Mouse (Mus musculus) activated CD4-positive, CD25-positive, alpha-beta regulatory T cell (primary cell): ENCODE data around the gene Qrich1. TPM values are rescaled to one million over a fixed set of nuclear protein-coding genes. Genes with fewer than 3 reads are reported as not detected.

ENCODE experiments used
- polyA plus RNA-seq, 2 experiments: library from polyadenylated mRNA; unstranded; fragments of 100-300 nt; shearing (Covaris generic); gene quantifications; one replicate each; pipeline ENCODE4 v1.2.1; 2017

Gene Qrich1
- polyA plus RNA-seq = 100 to 1,000 TPM; 142 TPM

GRCm38 (mm10) chr9:108516380-108517251 lies at the start of gene Qrich1:
Gene Qrich1 (plus strand): TSS chr9:108516806.

GRCm38 (mm10) chr9:108479721-108480351 lies 36.8 kb upstream of the Qrich1 start, which contains the start of gene Lamb2:
Gene Lamb2 (plus strand): TSS chr9:108479736.

GRCm38 (mm10) chr9:108490559-108491285 lies 25.9 kb upstream of the Qrich1 start, which contains the start of gene Usp19:
Gene Usp19 (plus strand): TSS chr9:108490602.

GRCm38 (mm10) chr9:108507619-108508434 lies 8.8 kb upstream of the Qrich1 start, which contains the start of gene Qars:
Gene Qars (plus strand): TSS chr9:108507706.

GRCm38 (mm10) chr9:108560227-108560841 lies 43.7 kb downstream of the Qrich1 start, which contains the start of gene Impdh2:
Gene Impdh2 (plus strand): TSS chr9:108560286.

GRCm38 (mm10) chr9:108566815-108567776 lies 50.5 kb downstream of the Qrich1 start, which contains the start of gene Ndufaf3:
Gene Ndufaf3 (minus strand): TSS chr9:108567434.

GRCm38 (mm10) chr9:108569381-108570206 lies 53.0 kb downstream of the Qrich1 start, which contains the start of gene Dalrd3:
Gene Dalrd3 (plus strand): TSS chr9:108569886.

GRCm38 (mm10) chr9:108578545-108579343 lies 62.1 kb downstream of the Qrich1 start, which contains the start of gene Wdr6:
Gene Wdr6 (minus strand): TSS chr9:108578739.

GRCm38 (mm10) chr9:108596998-108597764 lies 80.6 kb downstream of the Qrich1 start, which contains the start of gene P4htm:
Gene P4htm (minus strand): TSS chr9:108597667.

Other genes with a start within 250 kb of the Qrich1 start
- gene Nicn1, start 226.4 kb upstream of the Qrich1 start, polyA plus RNA-seq = 1 to 10 TPM; 1.2 to 1.6 TPM
- under 1 TPM; 0.11 to 0.28 TPM for gene Amt, start 220.0 kb upstream of the Qrich1 start, polyA plus RNA-seq
- gene Rhoa, start 210.7 kb upstream of the Qrich1 start, polyA plus RNA-seq = 100 to 1,000 TPM; 398 to 425 TPM
- gene Tcta, start 210.6 kb upstream of the Qrich1 start, polyA plus RNA-seq = 10 to 100 TPM; 11.1 to 20.6 TPM
- 100 to 1,000 TPM; 592 to 659 TPM for gene Gpx1, start 177.9 kb upstream of the Qrich1 start, polyA plus RNA-seq
- 100 to 1,000 TPM; 119 to 134 TPM for gene Usp4, start 169.0 kb upstream of the Qrich1 start, polyA plus RNA-seq
- under 1 TPM; 0.59 to 0.82 TPM for gene 1700102P08Rik, start 124.0 kb upstream of the Qrich1 start, polyA plus RNA-seq
- gene Ccdc36, start 88.3 kb upstream of the Qrich1 start, polyA plus RNA-seq = under 1 TPM in 1 of 2 experiments, not detected in 1; 0.14 TPM
- not detected for gene BC048562, start 80.3 kb upstream of the Qrich1 start, polyA plus RNA-seq
- 10 to 100 TPM; 35.6 to 46.5 TPM for gene Ccdc71, start 56.3 kb upstream of the Qrich1 start, polyA plus RNA-seq
- gene Klhdc8b, start 55.2 kb upstream of the Qrich1 start, polyA plus RNA-seq = 1 to 10 TPM; 6.5 to 9.8 TPM
- under 1 TPM; 0.12 to 0.41 TPM for gene Lamb2, start 37.1 kb upstream of the Qrich1 start, polyA plus RNA-seq
- gene Usp19, start 26.2 kb upstream of the Qrich1 start, polyA plus RNA-seq = 100 to 1,000 TPM in 1 of 2 experiments, 10 to 100 TPM in 1; 63.7 to 115 TPM
- gene Qars, start 9.1 kb upstream of the Qrich1 start, polyA plus RNA-seq = 100 to 1,000 TPM; 105 to 107 TPM
- 100 to 1,000 TPM in 1 of 2 experiments, 10 to 100 TPM in 1; 75.1 to 125 TPM for gene Impdh2, start 43.5 kb downstream of the Qrich1 start, polyA plus RNA-seq
- gene Ndufaf3, start 50.6 kb downstream of the Qrich1 start, polyA plus RNA-seq = 10 to 100 TPM; 56.3 to 86.8 TPM
- gene Dalrd3, start 53.1 kb downstream of the Qrich1 start, polyA plus RNA-seq = 10 to 100 TPM; 71.9 to 82.4 TPM
- gene Wdr6, start 61.9 kb downstream of the Qrich1 start, polyA plus RNA-seq = 10 to 100 TPM; 38.1 to 65.1 TPM
- gene P4htm, start 80.9 kb downstream of the Qrich1 start, polyA plus RNA-seq = 10 to 100 TPM in 1 of 2 experiments, 1 to 10 TPM in 1; 8.7 to 11.6 TPM
- gene Arih2, start 132.6 kb downstream of the Qrich1 start, polyA plus RNA-seq = 10 to 100 TPM; 70.9 to 80.2 TPM
- 10 to 100 TPM; 76.3 to 95.7 TPM for gene Slc25a20, start 145.3 kb downstream of the Qrich1 start, polyA plus RNA-seq
- 10 to 100 TPM in 1 of 2 experiments, 1 to 10 TPM in 1; 9.3 to 17.8 TPM for gene Prkar2a, start 172.5 kb downstream of the Qrich1 start, polyA plus RNA-seq